Mouse (Mus musculus) CH12F3 (cell line): Measurements from ENCODE around the gene Clint1.

Source experiments
- in situ Hi-C: fragments of 300-500 bp; cut with MboI; formaldehyde crosslinking; loops from 2 replicates; pipeline ENCODE4 v1.14.3; 2020; ENCODE audit warnings: low sequenced_read_pairs

Clint1 gene

DNA sequence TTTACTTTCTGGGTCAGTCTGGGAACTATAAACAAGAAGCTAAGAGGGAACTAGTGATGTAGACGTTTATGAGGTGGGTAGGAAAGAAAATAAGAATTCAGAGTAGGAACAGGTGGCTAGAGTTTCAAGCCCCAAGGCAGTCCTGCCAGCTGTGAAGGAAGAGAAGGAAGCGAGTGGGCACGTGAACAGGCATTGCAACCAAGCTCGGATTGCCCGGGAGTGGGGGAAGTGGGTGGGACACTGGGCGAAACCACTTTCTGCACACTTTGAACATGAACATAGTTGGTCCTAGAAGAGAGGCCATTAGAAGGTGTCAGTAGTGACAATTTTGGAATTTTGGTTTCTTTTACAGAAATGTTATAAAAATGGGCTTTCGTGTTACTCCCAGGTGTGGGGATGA is 4.3 kb upstream of the Clint1 start:
- in situ Hi-C loops, result no loop called here

DNA sequence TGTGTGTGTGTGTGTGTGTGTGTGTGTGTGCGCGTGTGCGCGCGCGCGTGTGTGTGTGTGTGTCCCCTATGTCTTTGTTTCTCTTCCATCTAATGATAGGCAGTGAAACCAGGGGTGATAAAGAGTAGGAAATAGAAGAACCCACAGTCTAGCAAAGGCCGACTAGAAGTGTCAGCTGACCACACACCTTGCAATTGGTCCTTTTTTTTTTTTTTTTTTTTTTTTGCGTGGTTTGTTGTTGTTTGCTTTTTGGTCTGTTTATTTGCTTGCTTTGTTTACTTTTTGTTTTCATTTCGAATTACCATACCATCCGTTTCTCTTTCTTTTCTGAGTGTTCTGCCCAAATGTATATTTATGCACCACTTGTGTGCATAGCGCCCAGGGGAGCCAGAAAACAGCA is 3.6 kb upstream of the Clint1 start:
- in situ Hi-C loops, result no loop called here

DNA sequence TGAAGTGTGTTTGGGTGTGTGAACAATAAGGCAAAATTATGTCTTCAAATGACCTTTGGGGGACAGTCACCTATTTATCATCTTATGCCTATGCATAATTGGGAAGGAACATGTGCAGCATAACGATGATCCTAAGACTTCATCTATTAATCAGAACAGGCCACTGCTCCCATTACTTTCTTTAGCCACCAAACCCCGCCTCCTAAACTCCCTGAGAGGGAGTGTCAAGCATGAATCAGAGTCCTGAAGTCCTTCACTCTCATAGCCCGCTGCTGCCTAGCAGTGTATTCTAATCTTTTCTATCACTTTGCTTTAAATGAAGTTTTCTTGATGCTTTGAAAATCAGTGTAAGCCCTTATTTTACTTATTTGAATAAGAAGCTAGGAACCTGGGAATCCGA is 2.6 kb upstream of the Clint1 start:
- in situ Hi-C loops, result no loop called here

DNA sequence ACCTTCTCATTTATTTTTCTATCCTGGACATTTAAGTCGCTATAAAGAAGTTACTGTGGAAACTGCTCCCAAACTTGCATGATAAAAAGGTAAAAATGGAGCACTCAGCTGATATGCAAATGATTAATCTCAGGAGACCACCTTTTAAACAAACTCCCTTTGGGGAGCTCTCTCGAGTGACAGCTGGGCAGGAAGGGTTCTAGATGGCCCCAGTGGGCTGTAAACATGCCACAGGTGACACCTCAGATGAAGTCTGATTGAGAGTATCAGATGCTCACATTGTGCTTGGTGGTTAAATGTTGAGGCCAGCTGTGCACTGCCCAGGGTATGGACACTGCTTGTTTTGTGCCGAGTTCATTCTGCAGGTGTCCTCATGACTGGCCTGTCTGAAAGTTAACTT is 2.0 kb upstream of the Clint1 start:
- in situ Hi-C loops, result no loop called here

DNA sequence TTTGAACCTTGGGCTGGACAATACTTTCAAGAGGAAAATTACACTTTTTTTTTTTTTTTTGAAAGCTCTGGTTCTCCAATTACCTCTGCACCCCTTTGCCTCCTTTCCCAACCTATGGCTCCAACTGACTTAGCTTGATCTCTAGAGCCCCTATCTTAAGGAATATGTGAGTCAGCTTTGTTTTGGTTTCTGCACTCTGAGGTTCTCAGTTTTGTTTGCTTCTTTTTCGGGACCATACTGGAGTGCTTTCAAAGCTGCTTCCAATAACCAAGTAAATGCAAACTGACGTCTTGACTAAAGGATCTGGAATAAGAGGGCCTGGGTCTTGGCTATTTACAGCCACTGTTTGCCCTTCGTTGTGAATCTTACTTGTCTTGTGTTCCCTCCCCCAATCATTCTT is 1.5 kb upstream of the Clint1 start:
- in situ Hi-C loops, result no loop called here

DNA sequence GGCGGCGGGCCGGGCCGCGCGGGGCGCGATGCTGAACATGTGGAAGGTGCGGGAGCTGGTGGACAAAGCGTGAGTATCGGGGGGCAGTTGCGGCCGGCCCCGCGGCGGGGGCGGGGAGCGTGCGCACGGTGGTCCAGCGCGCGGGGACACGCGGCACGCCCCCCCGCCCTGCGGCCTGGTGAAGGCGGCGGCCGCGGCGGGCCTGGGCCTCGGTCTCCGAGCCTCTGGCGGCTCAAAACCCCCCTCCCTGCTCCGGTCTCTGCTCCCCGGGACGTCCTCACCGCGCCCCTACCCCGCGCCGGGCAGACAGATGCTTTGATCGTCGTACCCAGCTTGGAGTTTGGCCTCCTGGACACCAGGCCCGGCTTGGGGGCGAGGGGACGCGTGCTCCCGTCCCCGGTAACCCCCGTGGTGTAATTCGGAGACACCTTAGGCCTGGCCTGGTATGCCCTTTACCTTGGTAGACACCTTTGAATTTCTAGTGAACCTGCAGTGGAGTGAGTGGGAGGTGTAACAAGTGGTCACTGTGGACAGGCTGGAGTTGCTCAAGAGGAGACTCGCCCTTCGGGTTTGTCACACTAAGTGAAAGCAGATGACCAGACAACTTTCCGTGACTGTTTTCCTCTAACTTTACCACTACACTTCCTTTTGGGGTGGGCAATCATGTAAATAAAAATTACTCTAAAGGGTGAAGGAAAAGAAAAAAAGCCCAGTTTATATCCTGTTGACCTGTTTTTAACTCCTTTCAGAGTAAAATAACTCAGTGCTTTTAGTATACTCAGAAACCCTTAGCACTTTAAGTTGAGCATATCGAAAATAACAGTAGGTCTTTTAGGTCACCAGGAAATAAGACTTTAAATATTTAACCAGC is 508 bp downstream of the Clint1 start:
- in situ Hi-C loops, result no loop called here

DNA sequence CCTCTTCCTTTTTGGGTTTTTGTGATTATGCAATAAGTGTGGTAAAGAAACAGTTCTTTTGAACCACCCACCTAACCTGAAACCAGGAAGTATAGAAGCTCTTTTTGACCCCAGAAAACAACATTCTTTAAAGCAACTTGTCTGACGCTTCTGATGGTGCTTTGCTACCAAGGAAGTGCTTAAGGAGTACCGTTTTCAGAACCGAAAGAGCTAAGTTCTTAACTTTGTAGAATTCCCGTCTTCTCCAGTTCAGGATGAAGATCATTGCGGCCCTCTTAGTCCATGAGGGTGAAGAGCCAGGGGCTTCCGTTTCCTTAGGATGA is 1.1 kb downstream of the Clint1 start:
- in situ Hi-C loops, result no loop called here

DNA sequence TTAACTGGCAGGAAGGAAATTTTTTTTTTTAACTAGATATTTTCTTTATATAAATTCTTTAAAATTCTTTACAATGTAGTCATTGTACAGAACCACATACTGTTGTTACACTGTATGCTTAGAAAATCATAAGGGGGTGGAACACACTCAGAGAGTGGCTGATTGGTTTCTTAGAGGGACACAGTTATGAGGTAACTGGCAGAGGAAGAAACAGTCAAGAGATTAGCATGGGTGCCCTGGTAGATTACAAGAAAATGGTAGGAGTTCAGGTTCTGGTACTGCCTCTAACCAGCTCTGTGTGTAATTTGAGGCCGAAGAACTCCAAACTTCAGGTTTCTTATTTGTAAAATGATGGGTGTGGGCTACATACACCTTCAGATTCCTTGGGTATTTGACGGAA is 2.1 kb downstream of the Clint1 start:
- in situ Hi-C loops, result no loop called here

DNA sequence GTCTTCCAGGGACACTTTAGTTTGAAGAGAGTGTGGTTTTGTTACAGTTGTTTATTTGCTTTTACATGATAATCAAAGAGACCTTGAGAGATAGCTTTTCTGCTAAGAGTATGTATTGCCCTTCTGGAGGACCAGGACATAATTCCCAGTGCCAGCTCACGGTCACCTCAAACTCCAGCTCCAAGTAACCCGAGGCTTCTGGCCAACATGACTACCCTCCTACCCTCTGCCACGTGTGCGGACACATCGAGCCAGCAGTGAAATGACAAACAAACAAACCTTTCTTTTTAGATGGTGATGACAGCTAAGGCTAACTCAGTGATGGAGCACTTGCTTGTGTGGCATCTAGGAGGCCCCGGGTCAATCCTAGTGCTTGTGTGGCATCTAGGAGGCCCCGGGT is 2.5 kb downstream of the Clint1 start:
- in situ Hi-C loops, result no loop called here

DNA sequence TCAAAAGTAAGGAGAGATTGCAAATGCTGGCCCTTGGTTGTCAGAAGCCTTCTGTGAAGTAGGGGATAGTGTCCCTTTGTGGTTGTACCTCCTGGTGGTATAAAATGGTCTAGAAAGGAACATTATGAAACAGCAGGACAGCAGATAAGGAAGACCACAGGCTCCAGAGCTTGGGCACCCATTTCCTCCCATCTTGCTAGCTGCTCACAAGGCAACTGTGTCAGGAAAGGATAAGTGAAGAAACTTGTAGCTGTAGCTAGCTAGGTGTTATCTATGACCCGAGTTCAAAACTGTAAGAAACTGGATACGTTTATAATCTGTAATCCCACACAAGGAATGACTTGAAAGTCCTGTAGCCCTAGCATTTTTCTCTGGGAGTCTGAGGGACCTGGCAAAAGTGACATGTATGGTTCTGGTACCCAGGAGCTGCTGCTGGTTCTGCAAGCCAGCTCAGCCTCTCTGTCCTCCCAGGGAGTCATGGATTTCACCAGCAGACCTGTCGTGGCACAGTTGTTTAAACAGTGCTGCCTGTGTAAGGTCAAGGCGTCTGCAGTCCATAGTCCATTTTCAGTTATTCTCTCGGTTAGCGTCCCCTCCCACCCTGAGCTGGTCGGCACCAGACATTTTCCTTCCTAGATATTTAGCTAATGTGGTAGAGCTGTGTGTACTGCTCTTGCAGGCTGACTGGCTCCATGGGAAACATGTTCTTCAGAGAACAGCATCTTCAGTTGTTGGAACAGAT is 3.7 kb downstream of the Clint1 start:
- in situ Hi-C loops, result no loop called here

DNA sequence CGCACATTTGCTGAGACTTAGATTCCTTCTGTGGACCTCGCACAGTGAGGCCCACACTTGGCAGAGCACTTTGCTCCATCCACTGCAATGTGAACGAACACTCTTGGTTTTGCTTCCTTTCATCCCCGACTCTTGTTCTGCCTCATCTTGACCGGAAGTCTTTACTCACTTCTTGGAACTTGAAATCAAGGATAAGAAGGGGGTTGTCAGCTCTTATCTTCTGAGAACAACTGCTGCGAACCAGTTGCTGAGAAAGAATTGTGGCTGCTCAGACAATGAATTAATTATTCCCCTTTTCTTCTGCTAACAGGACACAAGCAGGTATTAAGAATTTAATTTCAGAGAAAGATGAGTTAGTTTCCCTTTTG is 4.3 kb downstream of the Clint1 start:
- in situ Hi-C loops, result no loop called here

DNA sequence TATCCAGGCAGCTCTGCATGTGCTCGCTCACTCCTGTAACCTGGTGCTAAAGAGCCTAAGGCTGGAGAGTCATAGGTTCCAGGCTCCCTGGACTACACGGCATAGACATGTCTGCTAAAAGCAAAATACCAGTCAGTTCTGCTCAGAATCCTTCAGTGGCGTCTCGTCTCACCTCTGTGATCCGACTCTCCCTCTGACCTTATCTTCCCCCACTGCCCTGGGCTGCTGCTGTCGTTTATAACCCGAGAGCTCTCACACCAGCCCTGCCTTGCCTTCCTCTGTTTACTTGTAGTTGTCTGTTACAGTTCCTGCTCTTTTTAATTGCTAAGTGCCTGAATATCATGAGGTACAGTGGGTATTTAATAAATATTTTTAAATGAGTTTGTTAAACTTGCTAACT is 9.5 kb downstream of the Clint1 start:
- in situ Hi-C loops, result no loop called here

DNA sequence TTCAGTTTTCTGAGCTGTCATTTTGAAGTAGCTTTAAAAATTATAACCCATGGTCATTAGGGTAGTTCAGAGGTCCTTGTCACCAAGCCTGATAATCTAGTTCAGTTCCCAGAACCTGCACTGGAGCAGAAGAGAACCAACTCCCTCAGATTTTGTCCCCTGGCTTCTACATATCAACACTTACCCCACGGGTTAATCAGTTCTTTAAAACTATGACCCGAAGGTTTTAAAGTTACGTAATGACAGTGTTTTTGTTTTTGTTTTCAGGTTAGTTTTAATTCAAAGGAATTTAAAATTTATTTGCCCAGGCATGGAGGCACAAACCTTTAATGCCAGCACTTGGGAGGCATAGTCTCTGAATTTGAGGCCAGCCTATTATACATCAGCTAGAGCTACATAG is 12.6 kb downstream of the Clint1 start:
- in situ Hi-C loops, result no loop called here

DNA sequence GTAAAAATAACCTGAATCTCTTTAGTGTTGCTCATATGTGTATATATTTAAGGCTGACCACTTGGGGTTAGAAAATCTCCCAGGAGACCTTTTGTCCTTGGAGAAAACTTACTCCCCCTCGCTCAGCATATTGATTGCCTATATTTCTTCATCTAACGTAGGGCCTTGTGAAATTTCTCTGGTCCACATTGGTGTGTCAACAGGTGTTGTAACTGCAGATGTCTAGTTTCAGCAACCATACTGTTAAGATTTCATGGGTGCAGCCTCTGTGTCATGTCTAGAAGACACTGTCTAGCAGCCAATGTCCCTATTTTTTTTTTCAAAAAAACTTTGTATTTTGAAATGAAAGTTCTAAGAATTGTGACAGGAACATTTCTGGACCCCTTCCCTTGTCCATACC is 14.0 kb downstream of the Clint1 start:
- in situ Hi-C loops, result no loop called here

DNA sequence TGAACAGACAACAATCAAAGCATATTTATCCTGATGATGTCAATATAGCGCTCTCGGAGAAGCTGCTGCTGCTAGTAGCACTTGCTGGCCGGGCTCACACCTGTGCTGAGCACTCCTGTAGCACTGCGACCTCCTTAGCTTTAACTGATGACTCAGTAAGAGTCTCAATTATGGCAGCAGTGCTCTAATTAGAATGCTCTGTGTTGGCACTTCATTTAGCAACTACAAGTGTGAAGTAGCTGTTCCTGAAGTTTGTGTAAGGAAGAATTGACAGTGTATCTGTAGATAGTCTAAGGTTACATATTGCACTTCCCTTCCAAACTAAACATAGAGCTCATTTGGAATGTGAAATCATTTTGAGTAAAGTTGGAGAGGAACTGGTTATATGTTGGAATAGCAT is 14.7 kb downstream of the Clint1 start:
- in situ Hi-C loops, result no loop called here

DNA sequence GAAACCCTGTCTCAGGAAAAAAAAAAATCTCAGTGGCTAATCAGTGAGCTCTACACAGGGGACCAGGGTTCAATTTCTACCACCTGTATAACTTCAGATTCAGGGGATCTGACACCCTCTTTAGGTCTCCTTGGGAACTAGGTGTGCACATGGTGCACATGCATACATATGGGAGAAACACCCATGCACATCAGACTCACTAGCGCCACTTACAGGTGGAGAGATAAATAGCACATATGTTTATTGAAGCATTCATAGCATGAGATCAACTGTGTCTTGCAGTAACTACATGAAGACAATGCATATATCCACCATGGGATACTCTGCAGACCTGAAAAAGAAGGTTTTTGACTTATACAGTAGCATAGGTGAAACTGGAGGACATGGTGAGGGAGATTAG is 21.8 kb downstream of the Clint1 start:
- in situ Hi-C loops, result no loop called here

DNA sequence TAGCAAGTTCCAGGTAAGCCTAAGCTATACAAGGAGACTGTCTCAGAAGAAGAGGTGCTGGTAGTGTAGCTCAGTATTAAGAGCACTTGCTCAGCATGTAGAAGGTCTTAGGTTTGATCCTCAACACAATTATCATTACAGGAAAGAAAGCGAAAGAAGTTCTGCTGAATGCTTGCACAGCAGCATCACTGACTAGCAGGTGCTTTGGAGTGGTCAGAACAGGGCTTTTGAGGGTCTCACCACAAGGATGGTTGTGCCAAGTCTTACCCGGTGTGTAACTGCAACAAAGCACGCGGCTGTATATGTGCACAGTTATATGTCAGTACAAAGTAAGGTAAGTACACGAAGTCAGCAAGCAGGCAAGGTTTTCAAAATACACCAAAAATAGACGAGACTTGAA is 22.4 kb downstream of the Clint1 start:
- in situ Hi-C loops, result no loop called here

DNA sequence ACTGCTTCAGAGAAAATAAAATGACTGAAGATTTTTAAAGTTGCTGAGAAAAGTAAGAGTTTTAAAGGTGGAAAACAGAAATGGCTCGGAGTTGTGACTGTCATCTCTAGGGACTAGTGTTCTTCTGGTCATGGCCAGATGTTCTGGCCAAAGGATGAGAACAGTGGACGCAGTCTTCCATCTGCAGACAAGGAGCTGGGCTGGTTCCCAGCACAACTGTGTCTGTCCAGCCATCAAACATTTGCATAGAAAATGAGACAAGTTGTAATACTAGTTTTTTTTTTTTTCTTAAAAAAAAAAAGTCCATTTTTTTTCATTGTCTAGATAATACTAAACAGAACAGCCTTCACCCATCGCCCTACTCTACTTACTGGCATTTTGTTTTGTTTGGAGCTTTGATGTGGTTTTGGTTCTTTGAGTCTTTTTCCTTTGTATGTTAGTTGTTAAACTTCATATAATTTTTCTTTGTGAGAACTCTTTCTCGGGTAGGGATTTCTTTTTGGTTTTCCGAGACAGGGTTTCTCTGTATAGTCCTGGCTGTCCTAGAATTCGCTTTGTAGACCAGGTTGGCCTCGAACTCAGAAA is 23.6 kb downstream of the Clint1 start:
- in situ Hi-C loops, result loop anchor here (25.0 kb wide), 1 partner anchor 1288 kb away; no protein-coding TSS in a partner anchor

DNA sequence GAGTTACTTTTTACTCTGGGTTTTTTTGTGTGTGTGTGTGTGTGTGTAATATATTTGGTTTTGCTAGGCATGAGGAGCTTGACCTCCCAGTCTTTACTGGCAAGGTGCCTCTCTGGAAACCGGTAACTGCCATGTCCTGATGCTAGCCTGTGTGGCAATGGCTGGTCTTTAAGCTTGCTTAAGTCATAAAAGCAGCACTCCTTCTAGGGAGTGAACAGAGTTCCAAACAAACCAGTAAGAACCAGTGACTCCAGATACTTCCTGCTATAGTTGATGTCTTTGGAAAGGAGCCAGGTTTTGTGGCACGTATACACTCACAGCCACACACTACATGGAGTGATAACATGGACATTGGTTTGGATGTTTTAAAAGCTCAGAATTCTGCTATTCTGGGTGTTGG is 24.2 kb downstream of the Clint1 start:
- in situ Hi-C loops, result loop anchor here (25.0 kb wide), 1 partner anchor 1289 kb away; no protein-coding TSS in a partner anchor

DNA sequence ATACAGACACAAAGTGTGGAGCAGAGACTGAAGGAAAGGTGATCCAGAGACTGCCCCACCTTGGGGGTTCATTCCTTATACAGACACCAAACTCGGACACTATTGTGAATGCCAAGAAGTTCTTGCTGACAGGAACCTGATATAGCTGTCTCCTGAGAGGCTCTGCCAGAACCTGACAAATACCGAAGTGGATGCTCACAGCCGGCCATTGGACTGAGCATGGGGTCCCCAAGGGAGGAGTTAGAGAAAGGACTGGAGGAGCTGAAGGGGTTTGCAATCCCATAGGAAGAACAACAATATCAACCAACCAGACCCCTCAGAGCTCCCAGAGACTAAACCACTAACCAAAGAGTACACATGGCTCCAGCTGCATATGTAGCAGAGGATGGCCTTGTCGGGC is 27.5 kb downstream of the Clint1 start:
- in situ Hi-C loops, result loop anchor here (25.0 kb wide), 1 partner anchor 1292 kb away; no protein-coding TSS in a partner anchor

DNA sequence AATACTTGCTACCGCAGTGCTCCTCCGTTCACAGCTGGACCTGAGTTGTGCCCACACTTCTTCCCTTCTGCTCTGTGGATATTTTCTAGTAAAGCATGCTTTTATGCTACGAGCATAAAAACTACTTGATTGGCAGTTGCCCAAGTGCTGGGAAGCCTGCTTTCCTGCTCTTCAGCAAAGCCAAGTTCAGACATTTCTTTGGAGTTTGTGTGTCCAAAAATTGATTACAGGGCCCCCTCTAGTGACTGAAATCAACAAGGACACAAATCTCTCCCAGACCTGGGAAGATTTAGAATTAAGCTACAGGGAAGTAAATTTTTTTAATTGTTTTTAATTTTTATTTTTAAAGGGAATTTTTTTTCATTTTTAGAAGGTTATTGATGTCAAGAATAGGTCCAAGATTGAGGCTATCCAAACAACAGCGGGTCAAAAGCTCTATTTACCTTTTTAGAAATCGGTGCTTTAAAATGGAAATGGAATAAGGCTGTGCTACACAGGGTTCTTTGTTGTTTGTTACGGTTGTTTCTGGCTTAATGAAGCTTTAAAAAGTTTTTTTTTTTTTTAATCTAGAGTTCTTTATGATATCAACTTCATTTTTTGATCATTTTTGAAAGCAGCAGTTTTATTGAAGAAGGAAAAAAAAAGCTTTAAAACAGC is 29.3 kb downstream of the Clint1 start:
- in situ Hi-C loops, result loop anchor here (25.0 kb wide), 1 partner anchor 1294 kb away; no protein-coding TSS in a partner anchor
